Mouse (Mus musculus) heart, embryonic 12.5 days (tissue): ENCODE results near the gene Grem1. TPM values are rescaled to one million over a fixed set of nuclear protein-coding genes. Genes with fewer than 3 reads are reported as not detected.

Source experiments
- ATAC-seq: fragments of 200-750 bp; cut with Nextera tagmentation; 2 replicates; pipeline ENCODE4 v1.8.0; 2017; ENCODE audit warnings: moderate TSS enrichment, moderate library complexity; ENCODE audit not compliant: insufficient number of reproducible peaks, low FRiP score
- H3K27ac ChIP-seq: fragments of 300-500 bp; sonication (generic); 2 replicates; pipeline ENCODE4 v1.5.1; 2016; ENCODE audit warnings: mild to moderate bottlenecking, moderate library complexity; ENCODE audit not compliant: poor library complexity, severe bottlenecking
- H3K27me3 ChIP-seq: fragments of 300-500 bp; sonication (generic); replicated peaks from 2 replicates; pipeline ENCODE4 v1.6.1; 2016; ENCODE audit warnings: mild to moderate bottlenecking, moderate library complexity
- H3K36me3 ChIP-seq: fragments of 300-500 bp; sonication (generic); 2 replicates; pipeline ENCODE4 v1.6.1; 2016; ENCODE audit warnings: mild to moderate bottlenecking, moderate library complexity
- H3K4me1 ChIP-seq: fragments of 300-500 bp; sonication (generic); replicated peaks from 2 replicates; pipeline ENCODE4 v1.6.1; 2016; ENCODE audit warnings: mild to moderate bottlenecking
- H3K4me2 ChIP-seq: fragments of 300-500 bp; sonication (generic); 2 replicates; pipeline ENCODE4 v1.6.1; 2016; ENCODE audit warnings: mild to moderate bottlenecking, moderate library complexity
- H3K4me3 ChIP-seq: fragments of 300-500 bp; sonication (generic); 2 replicates; pipeline ENCODE4 v1.5.1; 2016; ENCODE audit warnings: mild to moderate bottlenecking
- H3K9ac ChIP-seq: fragments of 300-500 bp; sonication (generic); 2 replicates; pipeline ENCODE4 v1.6.1; 2016; ENCODE audit warnings: mild to moderate bottlenecking, moderate library complexity
- H3K9me3 ChIP-seq: fragments of 300-500 bp; sonication (generic); replicated peaks from 2 replicates; pipeline ENCODE4 v1.6.1; 2016; ENCODE audit warnings: mild to moderate bottlenecking, moderate library complexity
- WGBS: fragments of 180-500 bp; shearing (Covaris S2); methylation state at CpG from one replicate; pipeline ENCODE4 v1.1.7; 2016; 5-methylcytosine and 5-hydroxymethylcytosine counted together
- polyA plus RNA-seq: library from polyadenylated mRNA; unstranded; fragments of >200 nt; fragmentation: Nextera tagmentation; extraction: Ambion mirVana; gene quantifications from 2 replicates; pipeline ENCODE4 v1.2.1, GENCODE M21; 2016

The Grem1 gene
- polyA plus RNA-seq: 0.09 TPM in 1 of 2 replicates, not detected in the other

DNA sequence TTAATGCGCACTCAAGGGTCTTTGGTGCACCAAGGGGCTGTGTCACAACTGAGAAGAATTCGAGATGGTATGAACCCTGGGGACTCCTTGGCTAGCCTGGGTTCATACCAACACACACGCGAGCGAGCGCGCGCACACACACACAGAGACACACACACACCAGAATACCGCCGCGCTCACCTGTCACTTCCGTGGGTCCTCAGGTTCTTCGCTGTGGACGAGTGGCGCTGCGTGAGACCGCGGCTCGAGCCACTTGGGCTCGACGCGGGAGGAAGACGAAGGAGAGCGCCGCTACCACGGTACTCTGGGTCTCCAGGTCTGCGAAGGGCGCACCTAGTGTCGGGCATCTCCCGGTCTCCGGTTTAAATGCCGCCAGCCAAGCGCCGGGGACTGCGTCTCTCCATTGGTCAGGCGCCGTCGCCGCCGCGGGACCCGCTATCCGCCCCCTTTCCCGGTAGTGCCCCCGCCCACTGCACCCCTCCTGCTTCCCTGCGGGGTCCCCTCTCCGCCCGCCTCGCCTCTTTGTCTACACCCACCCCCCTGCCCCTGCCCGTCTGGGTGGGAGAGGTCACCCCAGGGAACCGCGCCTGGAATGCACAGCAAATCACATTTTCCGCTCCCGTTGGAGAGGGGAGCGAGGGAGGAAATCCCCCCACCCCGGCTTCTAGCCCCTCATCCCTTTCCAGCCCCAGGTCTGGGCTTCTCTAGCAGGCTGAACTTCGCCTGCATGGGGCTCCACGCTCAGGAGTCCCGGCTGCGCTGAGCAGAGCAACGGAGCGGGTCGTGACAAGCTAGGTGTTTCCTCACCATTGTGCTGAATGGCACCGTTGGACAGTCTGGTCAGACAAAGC lies at the start of gene Grem1:
Gene Grem1, minus strand, starts transcription at position 336 of the 851 bp plus-strand sequence.
- H3K4me3 ChIP-seq: peak within 1 kb of the TSS; percentile 47
- H3K27me3 ChIP-seq: peaks cover 67% of the 10 kb centered on the region
- WGBS: 1% methylated on average over 64 of the region's 64 CpGs
- H3K4me2 ChIP-seq: peak within 1 kb of the TSS; percentile 83
- H3K4me1 ChIP-seq: peaks cover 23% of the 10 kb centered on the region
- no peaks in the 10 kb centered on the region for H3K36me3 ChIP-seq
- H3K9me3 ChIP-seq: no peaks in the 10 kb centered on the region
- peak; percentile 59; the same call in 1 of the 2 replicates for ATAC-seq
- H3K9ac ChIP-seq: peak within 1 kb of the TSS; percentile 25; the same call in 1 of the 2 replicates
- H3K27ac ChIP-seq: no peak within 1 kb of the TSS

GRCm38 (mm10) chr2:113807640-113808039 lies 49.2 kb upstream of the Grem1 start:
- Histone ChIP-seq H3K27me3 (no peaks in the 10 kb centered on the region), H3K4me3 (no peak overlapping the region), H3K9ac (no peak overlapping the region), H3K9me3 (no peaks in the 10 kb centered on the region), H3K4me1 (no peaks in the 10 kb centered on the region), H3K4me2 (no peak overlapping the region), H3K36me3 (no peaks in the 10 kb centered on the region), H3K27ac (no peak overlapping the region)
- 21% methylated on average over 9 of the region's 9 CpGs for WGBS
- no peak for ATAC-seq

- no peaks in the 10 kb centered on the region for H3K4me1 ChIP-seq
These were observed 48.6 kb upstream of the Grem1 start for GRCm38 (mm10) chr2:113806851-113807577.

DNA sequence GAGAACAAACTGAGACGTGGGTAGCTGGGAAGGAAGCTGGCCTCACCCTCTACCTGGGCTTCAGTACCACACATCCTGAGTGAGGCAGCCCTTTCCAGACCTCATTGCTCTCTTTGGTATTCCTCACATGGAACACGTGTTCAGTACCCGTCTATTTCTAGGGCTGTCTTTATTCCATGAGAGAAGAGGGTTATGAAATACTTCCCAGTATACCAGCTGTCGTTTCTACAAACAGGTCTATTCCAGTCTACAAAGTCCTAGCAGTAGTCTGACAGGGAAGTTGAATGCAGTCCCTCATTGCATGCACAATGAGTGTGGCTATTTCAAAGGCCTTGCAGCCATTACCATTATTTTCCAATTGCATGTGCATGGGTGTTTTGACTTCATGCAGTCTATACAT lies 47.3 kb upstream of the Grem1 start:
- H3K36me3 ChIP-seq: no peaks in the 10 kb centered on the region
- H3K9me3 ChIP-seq: no peaks in the 10 kb centered on the region
- H3K27ac ChIP-seq: no peak overlapping the region
- WGBS: 85% methylated on average over 4 of the region's 4 CpGs
- H3K4me1 ChIP-seq: no peaks in the 10 kb centered on the region
- H3K4me2 ChIP-seq: no peak overlapping the region
- ATAC-seq: no peak
- no peaks in the 10 kb centered on the region for H3K27me3 ChIP-seq
- H3K4me3 ChIP-seq: no peak overlapping the region
- no peak overlapping the region for H3K9ac ChIP-seq

More at GRCm38 (mm10) chr2:113806851-113807577, 48.6 kb upstream of the Grem1 start:
- Histone ChIP-seq H3K4me3 (no peak overlapping the region), H3K27ac (no peak overlapping the region), H3K4me2 (no peak overlapping the region), H3K36me3 (no peaks in the 10 kb centered on the region), H3K9me3 (no peaks in the 10 kb centered on the region), H3K9ac (no peak overlapping the region), H3K27me3 (no peaks in the 10 kb centered on the region)
- no peak for ATAC-seq
- 43% methylated on average over 10 of the region's 10 CpGs for WGBS

GRCm38 (mm10) chr2:113803753-113804152 lies 45.3 kb upstream of the Grem1 start:
- 21% methylated on average over 1 of the region's 1 CpGs for WGBS
- H3K36me3 ChIP-seq: no peaks in the 10 kb centered on the region
- no peak overlapping the region for H3K27ac ChIP-seq
- no peak overlapping the region for H3K4me2 ChIP-seq
- 0 out of 2 replicates have a peak, but pooled peaks cover 4% of the 10 kb centered on the region for H3K27me3 ChIP-seq
- H3K4me1 ChIP-seq: no peaks in the 10 kb centered on the region
- no peak overlapping the region for H3K9ac ChIP-seq
- no peak for ATAC-seq
- no peaks in the 10 kb centered on the region for H3K9me3 ChIP-seq
- H3K4me3 ChIP-seq: no peak overlapping the region

GRCm38 (mm10) chr2:113800846-113801245 lies 42.4 kb upstream of the Grem1 start:
- no peak for ATAC-seq
- Histone ChIP-seq H3K4me1 (no peaks in the 10 kb centered on the region), H3K4me3 (no peak overlapping the region), H3K9ac (no peak overlapping the region), H3K9me3 (no peaks in the 10 kb centered on the region), H3K36me3 (no peaks in the 10 kb centered on the region), H3K27me3 (0 out of 2 replicates have a peak, but pooled peaks cover 4% of the 10 kb centered on the region), H3K27ac (no peak overlapping the region), H3K4me2 (no peak overlapping the region)
- 61% methylated on average over 5 of the region's 5 CpGs for WGBS

DNA sequence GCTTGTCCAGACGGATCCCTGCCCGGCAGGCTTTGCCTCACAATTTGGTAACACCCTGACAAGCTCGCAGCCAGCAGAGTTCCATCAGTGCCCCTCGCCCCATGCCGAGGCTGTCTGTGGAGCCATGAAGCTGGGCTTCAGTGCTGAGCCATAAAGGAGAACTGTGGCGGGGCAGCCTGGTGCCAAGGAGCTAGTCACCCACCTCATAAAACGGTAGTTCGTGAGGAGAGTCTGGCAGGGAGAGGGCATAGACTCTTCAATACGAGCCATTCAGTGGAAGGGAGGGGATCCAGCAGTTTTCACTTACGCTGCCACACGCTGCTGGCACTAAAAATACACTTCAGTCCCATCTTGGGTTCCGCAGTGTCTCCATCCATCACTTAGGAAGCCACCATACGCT lies 40.2 kb upstream of the Grem1 start:
- whole genome bisulfite sequencing: 67% methylated on average over 13 of the region's 13 CpGs
- Histone ChIP-seq H3K27me3 (0 out of 2 replicates have a peak, but pooled peaks cover 4% of the 10 kb centered on the region), H3K9me3 (no peaks in the 10 kb centered on the region), H3K36me3 (no peaks in the 10 kb centered on the region), H3K9ac (no peak overlapping the region), H3K4me2 (no peak overlapping the region), H3K27ac (no peak overlapping the region), H3K4me1 (no peaks in the 10 kb centered on the region), H3K4me3 (no peak overlapping the region)
- ATAC-seq: no peak

DNA sequence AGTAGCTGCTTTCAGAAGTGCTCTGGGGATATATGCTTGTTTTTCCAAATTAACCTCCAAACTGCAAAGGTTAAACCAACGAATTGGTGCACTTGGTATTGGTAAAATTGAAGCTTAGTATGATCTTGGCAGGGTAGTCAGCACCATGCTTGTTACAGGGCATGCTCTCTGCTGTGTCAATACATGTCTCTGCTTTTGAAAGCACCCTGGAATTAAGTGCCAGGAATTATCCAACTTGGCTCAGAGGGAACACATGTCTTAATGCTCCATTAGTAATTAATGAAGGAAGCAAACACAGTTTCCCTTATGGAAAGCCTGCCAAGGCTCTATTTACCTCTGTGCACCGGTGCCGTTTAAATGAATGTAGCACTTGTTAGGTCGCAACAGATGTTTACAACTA lies 36.7 kb upstream of the Grem1 start:
- Histone ChIP-seq H3K4me2 (no peak overlapping the region), H3K9me3 (no peaks in the 10 kb centered on the region), H3K9ac (no peak overlapping the region), H3K4me3 (no peak overlapping the region), H3K27ac (no peak overlapping the region), H3K36me3 (no peaks in the 10 kb centered on the region), H3K27me3 (0 out of 2 replicates have a peak, but pooled peaks cover 4% of the 10 kb centered on the region), H3K4me1 (no peaks in the 10 kb centered on the region)
- ATAC-seq: no peak
- WGBS: 80% methylated on average over 4 of the region's 4 CpGs

DNA sequence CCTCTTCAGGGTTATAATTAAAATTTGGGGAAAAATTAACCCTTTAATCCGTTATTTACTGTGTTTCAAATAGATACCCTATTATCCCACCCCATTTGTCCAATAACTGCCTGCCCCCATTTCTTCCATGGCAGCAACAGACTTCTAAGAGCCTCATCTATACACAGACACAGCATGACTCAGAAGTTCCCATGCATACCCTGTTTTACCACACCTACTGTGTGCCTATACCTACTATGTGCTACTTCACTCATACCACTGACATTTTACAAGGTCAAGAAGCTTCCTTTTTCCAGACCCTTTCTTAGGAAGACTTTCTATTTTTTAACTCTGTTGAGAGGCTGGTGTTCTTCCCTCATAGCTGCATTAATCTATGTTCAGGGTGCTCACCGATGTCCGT lies 35.1 kb upstream of the Grem1 start:
- Histone ChIP-seq H3K9me3 (no peaks in the 10 kb centered on the region), H3K4me3 (no peak overlapping the region), H3K4me1 (no peaks in the 10 kb centered on the region), H3K9ac (no peak overlapping the region), H3K4me2 (no peak overlapping the region), H3K36me3 (no peaks in the 10 kb centered on the region), H3K27me3 (no peaks in the 10 kb centered on the region), H3K27ac (no peak overlapping the region)
- 78% methylated on average over 3 of the region's 3 CpGs for WGBS
- ATAC-seq: no peak

DNA sequence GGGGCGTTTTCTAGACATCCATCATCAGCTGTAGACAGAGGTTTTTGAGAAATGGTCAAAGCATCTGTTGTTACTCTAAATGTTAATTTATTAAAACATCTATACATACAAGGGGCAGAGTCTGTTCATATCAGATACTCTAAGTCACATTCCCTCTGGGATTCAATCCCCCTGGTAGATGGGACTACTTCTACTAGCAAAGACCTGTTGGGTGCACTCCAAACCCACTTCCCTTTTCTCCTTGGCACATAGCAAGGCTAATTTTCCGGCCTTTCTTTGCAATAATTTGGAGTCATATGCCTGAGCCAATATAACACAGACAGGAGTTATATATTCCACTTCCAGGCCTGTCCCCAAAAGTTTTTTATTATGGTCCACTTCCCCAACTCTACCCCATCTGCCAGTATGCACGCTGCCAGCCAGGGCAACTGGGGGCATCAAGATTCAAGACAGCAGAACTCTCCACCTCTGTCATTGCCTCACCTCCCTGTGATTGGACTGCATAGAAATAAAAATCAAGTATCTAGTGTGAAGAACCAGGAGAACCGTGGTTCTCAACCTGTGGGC lies 30.5 kb upstream of the Grem1 start:
- Histone ChIP-seq H3K4me3 (no peak overlapping the region), H3K27ac (no peak overlapping the region), H3K27me3 (no peaks in the 10 kb centered on the region), H3K9me3 (no peaks in the 10 kb centered on the region), H3K36me3 (no peaks in the 10 kb centered on the region), H3K4me2 (no peak overlapping the region), H3K4me1 (no peaks in the 10 kb centered on the region), H3K9ac (no peak overlapping the region)
- ATAC-seq: no peak
- 76% methylated on average over 4 of the region's 4 CpGs for WGBS

- H3K36me3 ChIP-seq: no peaks in the 10 kb centered on the region
- H3K4me3 ChIP-seq: no peak overlapping the region
- 79% methylated on average over 4 of the region's 4 CpGs for WGBS
- H3K27me3 ChIP-seq: no peaks in the 10 kb centered on the region
- H3K4me2 ChIP-seq: no peak overlapping the region
- H3K4me1 ChIP-seq: no peaks in the 10 kb centered on the region
- no peak for ATAC-seq
- H3K9me3 ChIP-seq: no peaks in the 10 kb centered on the region
- no peak overlapping the region for H3K9ac ChIP-seq
- no peak overlapping the region for H3K27ac ChIP-seq
These were observed 29.4 kb upstream of the Grem1 start for GRCm38 (mm10) chr2:113787882-113788281.
